Mouse (Mus musculus) testis, adult 10 weeks (tissue): Measurements from ENCODE around the gene Serpinb9g. TPM values are rescaled to one million over a fixed set of nuclear protein-coding genes. Genes with fewer than 3 reads are reported as not detected.

Experiments
- polyA plus RNA-seq: library from polyadenylated mRNA; stranded (reverse); fragments of 350-450 nt; fragmentation: Illumina TruSeq; extraction: RNeasy Lipid Tissue Mini Kit (QIAGEN cat#74804); gene quantifications from one replicate; pipeline ENCODE4 v1.2.3, GENCODE M21; 2014; ENCODE audit warnings: low read depth, low replicate concordance

Serpinb9g gene
- polyA plus RNA-seq: not detected

GRCm38 (mm10) chr13:33484490-33484889, at the start of gene Serpinb9g:
Serpinb9g (plus strand) TSS chr13:33484790.

Other genes with a start within 250 kb of the Serpinb9g start
- not detected for gene Serpinb9e, start 235.2 kb upstream of the Serpinb9g start, polyA plus RNA-seq
- 0.11 TPM for gene Serpinb9f, start 160.7 kb upstream of the Serpinb9g start, polyA plus RNA-seq
- gene Gm11397, start 89.0 kb upstream of the Serpinb9g start, polyA plus RNA-seq: 2.5 TPM
- gene Serpinb6d, start 176.6 kb downstream of the Serpinb9g start, polyA plus RNA-seq: 1.5 TPM